Mouse (Mus musculus) kidney, adult 2 months (tissue): ENCODE results near the gene Zmym4.

ENCODE experiments used
- CTCF ChIP-seq: fragments of 200-500 bp; conservative IDR thresholded peaks from 2 replicates; pipeline ENCODE4 v1.5.1; 2011; ENCODE audit warnings: low read depth, mild to moderate bottlenecking, control low read depth, low read length, moderate library complexity, mixed read lengths; ENCODE audit not compliant: insufficient read depth, insufficient read length
- POLR2A ChIP-seq: fragments of 200-500 bp; IDR thresholded peaks from one replicate; pipeline ENCODE4 v1.6.1; 2011; ENCODE audit warnings: low read depth, low read length, control low read depth

DNA sequence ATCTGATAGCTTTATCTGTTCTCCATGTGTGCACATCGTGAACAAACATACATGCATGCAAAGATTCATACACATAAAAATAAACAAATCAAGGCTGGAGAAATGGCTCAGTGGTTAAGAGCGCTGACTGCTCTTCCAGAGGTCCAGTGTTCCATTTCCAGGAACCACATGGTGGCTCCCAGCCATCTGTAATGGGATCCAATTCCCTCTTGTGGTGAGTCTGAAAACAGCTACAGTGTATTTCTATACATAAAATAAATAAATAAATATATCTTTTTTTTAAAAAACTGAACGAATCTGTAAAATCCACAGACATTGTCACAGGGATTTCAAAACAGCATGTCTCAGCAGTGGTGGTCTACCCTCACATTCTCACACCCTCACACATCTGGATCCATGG lies 10.8 kb upstream of the Zmym4 start:
- TF ChIP-seq CTCF (no peak), POLR2A (no peak)
